In genomic region chr3:114962316-114963083, GRCm38 (mm10) we compare ENCODE assay signal across 18 mouse cellular contexts. TPM values are rescaled to one million over a fixed set of nuclear protein-coding genes. Genes with fewer than 3 reads are reported as not detected.
DNase-seq lines count a peak whose midpoint lies in the region; ATAC-seq and TF ChIP-seq lines count a peak whose summit lies in the region.
"Had no signal": no experiment of that assay in that cellular context is flagged by ENCODE, and none has a peak within 500 bp of the region (broad histone marks: within the 10 kb centered on the region; RNA-seq: fewer than 3 reads in every experiment).

No protein-coding gene starts in this region.

- H3K4me2 ChIP-seq in hindbrain, postnatal 0 days (ENCODE audit: low read depth, low read length), result no peak overlapping the region
- no peak overlapping the region for H3K4me2 ChIP-seq in hindbrain, embryonic 16.5 days (ENCODE audit: low read length)
- no peak overlapping the region for H3K4me2 ChIP-seq in kidney, embryonic 14.5 days (replicated peaks; ENCODE audit: low read depth, low read length)
- H3K4me2 ChIP-seq: limb, embryonic 12.5 days had no signal

- peak; percentile 19; the same call in 1 of the 2 replicates for TF ChIP-seq CTCF in hindbrain, postnatal 0 days (IDR thresholded peaks at IDR 0.05; ENCODE audit: low read depth)

- H3K4me3 ChIP-seq in hindbrain, postnatal 0 days (ENCODE audit: low read length), result no peak overlapping the region
- no peak overlapping the region for H3K4me3 ChIP-seq in hindbrain, embryonic 16.5 days (ENCODE audit: low read length)
- H3K4me3 ChIP-seq in kidney, embryonic 14.5 days (ENCODE audit: low read length), result no peak overlapping the region
- H3K4me3 ChIP-seq: limb, embryonic 12.5 days; midbrain, embryonic 10.5 days had no signal

- no peaks in the 10 kb centered on the region for H3K4me1 ChIP-seq in hindbrain, postnatal 0 days (ENCODE audit: insufficient read depth, low read length)
- H3K4me1 ChIP-seq in hindbrain, embryonic 16.5 days (ENCODE audit: control insufficient read depth, insufficient read depth, low read depth, low read length), result no peaks in the 10 kb centered on the region
- H3K4me1 ChIP-seq in kidney, embryonic 14.5 days (ENCODE audit: control insufficient read depth, insufficient read depth, low read length), result no peaks in the 10 kb centered on the region
- H3K4me1 ChIP-seq: limb, embryonic 12.5 days had no signal

- no peak overlapping the region for H3K9ac ChIP-seq in hindbrain, postnatal 0 days (replicated peaks; ENCODE audit: low read length)
- no peak overlapping the region for H3K9ac ChIP-seq in hindbrain, embryonic 16.5 days (ENCODE audit: low read depth, low read length)
- H3K9ac ChIP-seq in kidney, embryonic 14.5 days (ENCODE audit: low read depth, low read length), result no peak overlapping the region
- H3K9ac ChIP-seq: limb, embryonic 12.5 days had no signal

- H3K9me3 ChIP-seq in hindbrain, postnatal 0 days (ENCODE audit: low read length), result no peaks in the 10 kb centered on the region
- no peaks in the 10 kb centered on the region for H3K9me3 ChIP-seq in hindbrain, embryonic 16.5 days (ENCODE audit: control insufficient read depth, low read length)
- no peaks in the 10 kb centered on the region for H3K9me3 ChIP-seq in kidney, embryonic 14.5 days (ENCODE audit: control insufficient read depth, low read length)
- H3K9me3 ChIP-seq: limb, embryonic 12.5 days; midbrain, embryonic 10.5 days had no signal

- no peak for DNase-seq in hindbrain, postnatal 0 days (ENCODE audit: low spot score)
- peak; percentile 43 for DNase-seq in right cerebral cortex, adult 18-20 months
- no peak for DNase-seq in right cerebral cortex, postnatal 4 days
- peak; percentile 81 to 86 for DNase-seq in cerebellum, postnatal 14 days
- peak; percentile 50 for DNase-seq in telencephalon, adult 2 months (ENCODE audit: low read depth, low spot score)
- DNase-seq in adrenal gland, adult 8-10 months, result no peak
- DNase-seq: adrenal gland, postnatal 10 days; heart, postnatal 4 days; kidney, adult 11 months; lung, adult 2 months; thymus, postnatal 25 days had no signal

- no peaks in the 10 kb centered on the region for H3K27me3 ChIP-seq in hindbrain, postnatal 0 days (ENCODE audit: insufficient read depth, low read length)
- no peaks in the 10 kb centered on the region for H3K27me3 ChIP-seq in hindbrain, embryonic 16.5 days (replicated peaks; ENCODE audit: control insufficient read depth, insufficient read depth, low read length)
- no peaks in the 10 kb centered on the region for H3K27me3 ChIP-seq in kidney, embryonic 14.5 days (ENCODE audit: control insufficient read depth, insufficient read depth, low read length)
- H3K27me3 ChIP-seq: limb, embryonic 12.5 days; Patski had no signal

- H3K36me3 ChIP-seq in hindbrain, postnatal 0 days (ENCODE audit: insufficient read depth, low read length), result no peaks in the 10 kb centered on the region
- H3K36me3 ChIP-seq in hindbrain, embryonic 16.5 days (ENCODE audit: control insufficient read depth, insufficient read depth, low read length), result no peaks in the 10 kb centered on the region
- H3K36me3 ChIP-seq in kidney, embryonic 14.5 days (ENCODE audit: control insufficient read depth, insufficient read depth, low read length), result no peaks in the 10 kb centered on the region
- H3K36me3 ChIP-seq: limb, embryonic 12.5 days; midbrain, embryonic 10.5 days had no signal

- WGBS in hindbrain, postnatal 0 days, result 74% methylated on average over 4 of the region's 4 CpGs
- WGBS in hindbrain, embryonic 16.5 days, result 73% methylated on average over 4 of the region's 4 CpGs
- 73% methylated on average over 4 of the region's 4 CpGs for WGBS in kidney, embryonic 14.5 days

- no peak for ATAC-seq in hindbrain, postnatal 0 days
- no peak for ATAC-seq in hindbrain, embryonic 16.5 days
- no peak for ATAC-seq in kidney, embryonic 14.5 days (ENCODE audit: low FRiP score, low TSS enrichment)
- ATAC-seq: Patski had no signal

- H3K27ac ChIP-seq in hindbrain, postnatal 0 days, result no peak overlapping the region
- H3K27ac ChIP-seq in hindbrain, embryonic 16.5 days (ENCODE audit: low read depth, low read length), result no peak overlapping the region
- no peak overlapping the region for H3K27ac ChIP-seq in kidney, embryonic 14.5 days (ENCODE audit: low read depth, low read length)
- H3K27ac ChIP-seq: limb, embryonic 12.5 days; midbrain, embryonic 10.5 days had no signal

RNA-seq across cellular contexts. Expression of gene Olfm3, which starts 58.6 kb away (rescaled TPM):
- 26.1 and 30.4 TPM in 2 replicates for total RNA-seq in hindbrain, postnatal 0 days (2014; rRNA removed)
- polyA plus RNA-seq in hindbrain, postnatal 0 days (2015; fragmentation: Nextera tagmentation; extraction: Ambion mirVana), result 16.6 and 19.2 TPM in 2 replicates
- polyA plus RNA-seq in hindbrain, embryonic 16.5 days (2015; fragmentation: Nextera tagmentation; extraction: Ambion mirVana), result 21.9 and 23.0 TPM in 2 replicates
- 10 to 100 TPM in 1 of 4 experiments, 1 to 10 TPM in 3; 4.6 to 15.7 (median 7.1) TPM for total RNA-seq in adrenal gland, adult 8-10 months (2022)
- polyA plus RNA-seq in kidney, embryonic 14.5 days (2014; fragmentation: Nextera tagmentation; extraction: Ambion mirVana), result 0.04 TPM in 1 of 2 replicates, not detected in the other
- total RNA-seq: common myeloid progenitor, adult 5-6 weeks; heart, adult 8-10 months; heart, postnatal 4 days had no signal
- polyA plus RNA-seq: limb, embryonic 12.5 days; lung, adult 2 months; Patski had no signal

Comparison
In these comparisons a context has a peak if more than half of its experiments do, and no peak if none do; other contexts are left out.
1. DNase-seq: peak in right cerebral cortex, adult 18-20 months (single experiment), cerebellum, postnatal 14 days (2 of 2) and telencephalon, adult 2 months (single experiment); none in hindbrain, postnatal 0 days (single experiment), right cerebral cortex, postnatal 4 days (single experiment) and adrenal gland, adult 8-10 months (single experiment).
2. RNA of gene Olfm3, which starts 58.6 kb away (polyA plus RNA-seq): 21.9 to 23.0 TPM in hindbrain, embryonic 16.5 days and 16.6 to 19.2 TPM in hindbrain, postnatal 0 days; 0.04 TPM in kidney, embryonic 14.5 days; every median in the first group is over 10 times any median in the second.